Mouse (Mus musculus): ENCODE data around the gene Krtap12-1. TPM values are rescaled to one million over a fixed set of nuclear protein-coding genes. Genes with fewer than 3 reads are reported as not detected.
"Not testable (repeated sequence)": the region's sequence is repeated elsewhere in the genome, so short reads cannot be mapped to it uniquely, and the experiment has no call there.

The Krtap12-1 gene
- total and polyA plus RNA-seq, 2 experiments, result not detected

GRCm38 (mm10) chr10:77684181-77684580, 36.2 kb upstream of the Krtap12-1 start:
- no peak for DNase-seq (ENCODE audit: extremely low read depth, low read depth, low spot score)
- Histone ChIP-seq H3K9ac (ENCODE audit: low read depth, low read length) (no peak overlapping the region), H3K27ac (replicated peaks; ENCODE audit: insufficient read depth, low read depth, low read length) (no peak overlapping the region), H3K79me2 (ENCODE audit: control insufficient read depth, insufficient read depth, low read length) (no peaks in the 10 kb centered on the region), H3K4me1 (ENCODE audit: control insufficient read depth, insufficient read depth, low read length) (no peaks in the 10 kb centered on the region), H3K27me3 (ENCODE audit: control insufficient read depth, insufficient read depth, low read length) (0 out of 2 replicates have a peak, but pooled peaks cover 4% of the 10 kb centered on the region), H3K4me3 (ENCODE audit: insufficient read depth, low read depth, low read length) (no peak overlapping the region), H3K36me3 (ENCODE audit: control insufficient read depth, insufficient read depth, low read length) (no peaks in the 10 kb centered on the region)
- TF ChIP-seq POLR2A (IDR thresholded peaks at IDR 0.05; ENCODE audit: extremely low read depth, insufficient read depth, low read length) (no peak), CTCF (IDR thresholded peaks at IDR 0.05; ENCODE audit: low read depth, low read length) (no peak)
- 52% methylated on average over 8 of the region's 8 CpGs for WGBS

- TF ChIP-seq POLR2A (IDR thresholded peaks at IDR 0.05; ENCODE audit: extremely low read depth, insufficient read depth, low read length), result no peak
- H3K79me2 ChIP-seq (ENCODE audit: control insufficient read depth, insufficient read depth, low read length), result no peaks in the 10 kb centered on the region
- DNase-seq (ENCODE audit: extremely low read depth, low read depth, low spot score), result no peak
- no peak within 1 kb of the TSS for H3K4me3 ChIP-seq (ENCODE audit: insufficient read depth, low read depth, low read length)
- H3K27ac ChIP-seq (replicated peaks; ENCODE audit: insufficient read depth, low read depth, low read length), result no peak within 1 kb of the TSS
- WGBS, result 7% methylated on average over 22 of the region's 22 CpGs
- H3K27me3 ChIP-seq (ENCODE audit: control insufficient read depth, insufficient read depth, low read length), result 0 out of 2 replicates have a peak, but pooled peaks cover 4% of the 10 kb centered on the region
- H3K9ac ChIP-seq (ENCODE audit: low read depth, low read length), result no peak within 1 kb of the TSS
- no peaks in the 10 kb centered on the region for H3K4me1 ChIP-seq (ENCODE audit: control insufficient read depth, insufficient read depth, low read length)
- H3K36me3 ChIP-seq (ENCODE audit: control insufficient read depth, insufficient read depth, low read length), result no peaks in the 10 kb centered on the region
These were observed 34.3 kb upstream of the Krtap12-1 start, which contains the start of gene Tspear for GRCm38 (mm10) chr10:77685895-77686664. TSS of gene Tspear (plus strand) at chr10:77686569.

- TF ChIP-seq CTCF (IDR thresholded peaks at IDR 0.05; ENCODE audit: low read depth, low read length), result no peak
- no peak for TF ChIP-seq POLR2A (IDR thresholded peaks at IDR 0.05; ENCODE audit: extremely low read depth, insufficient read depth, low read length)
- H3K36me3 ChIP-seq (ENCODE audit: control insufficient read depth, insufficient read depth, low read length), result no peaks in the 10 kb centered on the region
- WGBS, result 40% methylated on average over 10 of the region's 10 CpGs
- no peak overlapping the region for H3K27ac ChIP-seq (replicated peaks; ENCODE audit: insufficient read depth, low read depth, low read length)
- H3K27me3 ChIP-seq (ENCODE audit: control insufficient read depth, insufficient read depth, low read length), result 0 out of 2 replicates have a peak, but pooled peaks cover 4% of the 10 kb centered on the region
- no peaks in the 10 kb centered on the region for H3K4me1 ChIP-seq (ENCODE audit: control insufficient read depth, insufficient read depth, low read length)
- H3K9ac ChIP-seq (ENCODE audit: low read depth, low read length), result no peak overlapping the region
- no peak overlapping the region for H3K4me3 ChIP-seq (ENCODE audit: insufficient read depth, low read depth, low read length)
- no peak for DNase-seq (ENCODE audit: extremely low read depth, low read depth, low spot score)
- H3K79me2 ChIP-seq (ENCODE audit: control insufficient read depth, insufficient read depth, low read length), result no peaks in the 10 kb centered on the region
These were observed 33.4 kb upstream of the Krtap12-1 start for GRCm38 (mm10) chr10:77687021-77687420.

- not testable (repeated sequence) for H3K79me2 ChIP-seq (ENCODE audit: control insufficient read depth, insufficient read depth, low read length); H3K9ac ChIP-seq (ENCODE audit: low read depth, low read length); DNase-seq (ENCODE audit: extremely low read depth, low read depth, low spot score); H3K4me3 ChIP-seq (ENCODE audit: insufficient read depth, low read depth, low read length); H3K27me3 ChIP-seq (ENCODE audit: control insufficient read depth, insufficient read depth, low read length); H3K4me1 ChIP-seq (ENCODE audit: control insufficient read depth, insufficient read depth, low read length); H3K36me3 ChIP-seq (ENCODE audit: control insufficient read depth, insufficient read depth, low read length); H3K27ac ChIP-seq (replicated peaks; ENCODE audit: insufficient read depth, low read depth, low read length)
- WGBS, result 82% methylated on average over 3 of the region's 3 CpGs
These were observed 30.0 kb upstream of the Krtap12-1 start, which contains the start of gene Gm19402 for GRCm38 (mm10) chr10:77690356-77690807. TSS of gene Gm19402 (minus strand) at chr10:77690757.

GRCm38 (mm10) chr10:77697133-77697532, 23.3 kb upstream of the Krtap12-1 start, which contains the start of gene Gm9508:
TSS of gene Gm9508 (minus strand) at chr10:77697233.
- no peak for DNase-seq (ENCODE audit: extremely low read depth, low read depth, low spot score)
- H3K27me3 ChIP-seq (ENCODE audit: control insufficient read depth, insufficient read depth, low read length), result peaks cover 2% of the 10 kb centered on the region; the same call in 1 of the 2 replicates
- H3K27ac ChIP-seq (replicated peaks; ENCODE audit: insufficient read depth, low read depth, low read length), result no peak within 1 kb of the TSS
- no peaks in the 10 kb centered on the region for H3K79me2 ChIP-seq (ENCODE audit: control insufficient read depth, insufficient read depth, low read length)
- H3K4me3 ChIP-seq (ENCODE audit: insufficient read depth, low read depth, low read length), result no peak within 1 kb of the TSS
- H3K4me1 ChIP-seq (ENCODE audit: control insufficient read depth, insufficient read depth, low read length), result peaks cover 2% of the 10 kb centered on the region; the same call in 1 of the 2 replicates
- TF ChIP-seq CTCF (IDR thresholded peaks at IDR 0.05; ENCODE audit: low read depth, low read length) (no peak), POLR2A (IDR thresholded peaks at IDR 0.05; ENCODE audit: extremely low read depth, insufficient read depth, low read length) (no peak)
- no peaks in the 10 kb centered on the region for H3K36me3 ChIP-seq (ENCODE audit: control insufficient read depth, insufficient read depth, low read length)
- no peak within 1 kb of the TSS for H3K9ac ChIP-seq (ENCODE audit: low read depth, low read length)
- 48% methylated on average over 4 of the region's 4 CpGs for whole genome bisulfite sequencing

- H3K27ac ChIP-seq (replicated peaks; ENCODE audit: insufficient read depth, low read depth, low read length), result no peak within 1 kb of the TSS
- no peaks in the 10 kb centered on the region for H3K36me3 ChIP-seq (ENCODE audit: control insufficient read depth, insufficient read depth, low read length)
- 98% methylated on average over 1 of the region's 1 CpGs for WGBS
- H3K79me2 ChIP-seq (ENCODE audit: control insufficient read depth, insufficient read depth, low read length), result no peaks in the 10 kb centered on the region
- no peak for TF ChIP-seq CTCF (IDR thresholded peaks at IDR 0.05; ENCODE audit: low read depth, low read length)
- no peak for TF ChIP-seq POLR2A (IDR thresholded peaks at IDR 0.05; ENCODE audit: extremely low read depth, insufficient read depth, low read length)
- H3K4me3 ChIP-seq (ENCODE audit: insufficient read depth, low read depth, low read length), result no peak within 1 kb of the TSS
- H3K9ac ChIP-seq (ENCODE audit: low read depth, low read length), result no peak within 1 kb of the TSS
- no peaks in the 10 kb centered on the region for H3K4me1 ChIP-seq (ENCODE audit: control insufficient read depth, insufficient read depth, low read length)
- peaks cover 2% of the 10 kb centered on the region; the same call in 1 of the 2 replicates for H3K27me3 ChIP-seq (ENCODE audit: control insufficient read depth, insufficient read depth, low read length)
- DNase-seq (ENCODE audit: extremely low read depth, low read depth, low spot score), result no peak
These were observed 14.1 kb upstream of the Krtap12-1 start, which contains the start of gene Gm10272 for GRCm38 (mm10) chr10:77706326-77706725. TSS of gene Gm10272 (plus strand) at chr10:77706626.
